ENCODE assay signal across 8 mouse cellular contexts in genomic region chr10:23671494-23671893, GRCm38 (mm10).
DNase-seq lines count a peak whose midpoint lies in the region; ATAC-seq and TF ChIP-seq lines count a peak whose summit lies in the region.

No protein-coding gene starts in this region.

- H3K4me1 ChIP-seq in kidney, embryonic 16.5 days (ENCODE audit: insufficient read depth, low read length): peaks cover 6% of the 10 kb centered on the region

- no peak overlapping the region for H3K4me3 ChIP-seq in left cerebral cortex, adult 2 months
- no peak overlapping the region for H3K4me3 ChIP-seq in kidney, embryonic 16.5 days (ENCODE audit: low read length)

- WGBS in kidney, embryonic 16.5 days: 29% methylated on average over 8 of the region's 8 CpGs

- H3K9ac ChIP-seq in kidney, embryonic 16.5 days (replicated peaks; ENCODE audit: low read length): no peak overlapping the region

- ATAC-seq in kidney, embryonic 16.5 days (ENCODE audit: low FRiP score, low TSS enrichment): peak; percentile 42; the same call in 1 of the 2 replicates
- ATAC-seq in activated CD4-positive, CD25-positive, alpha-beta regulatory T cell, adult 4 months: no peak

- no peaks in the 10 kb centered on the region for H3K36me3 ChIP-seq in kidney, embryonic 16.5 days (ENCODE audit: insufficient read depth, low read length)

- peak; percentile 55 for TF ChIP-seq CTCF in left cerebral cortex, adult 2 months (IDR thresholded peaks at IDR 0.05)

- H3K4me2 ChIP-seq in kidney, embryonic 16.5 days (replicated peaks; ENCODE audit: low read depth, low read length): no peak overlapping the region

- no peak overlapping the region for H3K27ac ChIP-seq in left cerebral cortex, adult 2 months
- no peak overlapping the region for H3K27ac ChIP-seq in kidney, embryonic 16.5 days (ENCODE audit: low read length)

- H3K27me3 ChIP-seq in kidney, embryonic 16.5 days (ENCODE audit: insufficient read depth, low read length): no peaks in the 10 kb centered on the region

- DNase-seq in adrenal gland, adult 18-20 months (ENCODE audit: low spot score in 2 of 2): peak; percentile 32 to 46
- DNase-seq in adrenal gland, postnatal 4 days (ENCODE audit: low spot score in 2 of 2): no peak
- DNase-seq in left cerebral cortex, adult 2 months (ENCODE audit: extremely low spot score in 1 of 2, low spot score in 2 of 2): peak in 1 of 2 experiments; percentile 22
- DNase-seq in left cerebral cortex, postnatal 10 days (ENCODE audit: extremely low spot score in 1 of 2, low spot score in 2 of 2): no peak
- DNase-seq in adrenal gland, adult 2 months: peak; percentile 19
- peak; percentile 24 for DNase-seq in testis, postnatal 14 days (ENCODE audit: low spot score)

- no peaks in the 10 kb centered on the region for H3K9me3 ChIP-seq in kidney, embryonic 16.5 days (ENCODE audit: low read length)

- intact Hi-C loops in left cerebral cortex, adult 2 months (cut with DNase I): loop anchor here (5.0 kb wide), 1 partner anchor 554 kb away; no protein-coding TSS in a partner anchor
- intact Hi-C loops in left cerebral cortex, postnatal 10 days (cut with DNase I): no loop called here

Comparison
In these comparisons a context has a peak if more than half of its experiments do, and no peak if none do; other contexts are left out.
1. DNase-seq: peak in adrenal gland, adult 18-20 months (2 of 2), adrenal gland, adult 2 months (single experiment) and testis, postnatal 14 days (single experiment); none in adrenal gland, postnatal 4 days (0 of 2) and left cerebral cortex, postnatal 10 days (0 of 2).